Mouse (Mus musculus): ENCODE measurements around the gene Nfib. TPM values are rescaled to one million over a fixed set of nuclear protein-coding genes. Genes with fewer than 3 reads are reported as not detected.
A peak's percentile ranks its signal among the peaks of the same experiment; 100 is the strongest.

Nfib gene
- polyA plus RNA-seq, 1 experiment from 2014 or later = 86.0 TPM

DNA sequence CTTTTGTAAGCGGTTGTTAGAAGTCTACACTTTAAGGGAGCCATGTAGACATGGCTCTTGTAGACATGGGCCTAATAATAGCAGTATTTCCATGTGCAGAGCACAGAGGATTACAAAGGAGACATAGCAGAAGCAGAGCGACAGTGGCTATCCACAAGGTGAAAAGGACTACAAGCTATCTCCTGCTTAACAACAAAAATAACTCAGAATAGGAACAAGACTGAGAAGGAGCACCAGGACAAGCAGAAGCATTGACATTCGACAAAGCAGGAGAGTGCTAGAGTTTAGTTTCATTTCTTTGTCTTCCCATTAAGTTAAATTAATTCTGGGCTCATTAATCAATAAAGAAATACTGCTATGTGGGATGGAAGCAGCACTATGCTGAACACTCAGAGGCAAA, 372.1 kb downstream of the Nfib start:
- no peaks in the 10 kb centered on the region for H3K9me3 ChIP-seq (ENCODE audit: control insufficient read depth, low read length)
- no peak overlapping the region for H3K4me3 ChIP-seq (ENCODE audit: low read depth, low read length)
- H3K27me3 ChIP-seq (replicated peaks; ENCODE audit: control insufficient read depth, insufficient read depth, low read length) = no peaks in the 10 kb centered on the region
- H3K4me1 ChIP-seq (ENCODE audit: control insufficient read depth, insufficient read depth, low read length) = peaks cover 6% of the 10 kb centered on the region
- no peak overlapping the region for H3K4me2 ChIP-seq (ENCODE audit: low read depth, low read length)
- H3K36me3 ChIP-seq (ENCODE audit: control insufficient read depth, insufficient read depth, low read length) = peaks cover 17% of the 10 kb centered on the region
- no peak overlapping the region for H3K9ac ChIP-seq (ENCODE audit: low read depth, low read length)
- WGBS = 90% methylated on average over 3 of the region's 3 CpGs
- no peak for DNase-seq (ENCODE audit: low spot score)
- no peak overlapping the region; the same call in 1 of the 2 replicates for H3K27ac ChIP-seq (replicated peaks; ENCODE audit: low read depth, low read length)
- ATAC-seq (ENCODE audit: low read depth) = no peak

DNA sequence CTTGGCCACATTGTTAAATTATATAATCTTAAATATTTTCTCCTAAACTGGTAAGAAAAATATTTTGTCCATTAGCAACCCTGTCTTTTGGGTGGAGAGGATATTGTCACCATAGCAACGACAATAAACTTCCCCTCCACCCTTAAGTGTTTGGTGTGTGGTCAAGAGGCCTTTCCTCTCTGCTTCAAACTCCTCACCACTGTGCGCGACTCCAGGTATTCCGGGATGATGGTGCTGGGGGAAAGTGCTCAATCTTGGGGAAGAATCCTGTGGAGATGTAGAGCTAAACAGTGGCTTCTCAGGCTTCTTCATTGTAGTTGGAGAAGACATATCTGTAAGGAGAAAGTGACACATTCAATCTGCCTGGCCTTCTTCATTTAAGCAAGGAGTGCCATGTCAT, 375.5 kb downstream of the Nfib start:
- DNase-seq (ENCODE audit: low spot score) (no peak), ATAC-seq (ENCODE audit: low read depth) (no peak)
- Histone ChIP-seq H3K27ac (replicated peaks; ENCODE audit: low read depth, low read length) (no peak overlapping the region), H3K9ac (ENCODE audit: low read depth, low read length) (no peak overlapping the region), H3K4me1 (ENCODE audit: control insufficient read depth, insufficient read depth, low read length) (no peaks in the 10 kb centered on the region), H3K36me3 (ENCODE audit: control insufficient read depth, insufficient read depth, low read length) (peaks cover 34% of the 10 kb centered on the region), H3K9me3 (ENCODE audit: control insufficient read depth, low read length) (no peaks in the 10 kb centered on the region), H3K4me2 (ENCODE audit: low read depth, low read length) (no peak overlapping the region), H3K4me3 (ENCODE audit: low read depth, low read length) (no peak overlapping the region), H3K27me3 (replicated peaks; ENCODE audit: control insufficient read depth, insufficient read depth, low read length) (no peaks in the 10 kb centered on the region)
- 93% methylated on average over 4 of the region's 4 CpGs for WGBS

DNA sequence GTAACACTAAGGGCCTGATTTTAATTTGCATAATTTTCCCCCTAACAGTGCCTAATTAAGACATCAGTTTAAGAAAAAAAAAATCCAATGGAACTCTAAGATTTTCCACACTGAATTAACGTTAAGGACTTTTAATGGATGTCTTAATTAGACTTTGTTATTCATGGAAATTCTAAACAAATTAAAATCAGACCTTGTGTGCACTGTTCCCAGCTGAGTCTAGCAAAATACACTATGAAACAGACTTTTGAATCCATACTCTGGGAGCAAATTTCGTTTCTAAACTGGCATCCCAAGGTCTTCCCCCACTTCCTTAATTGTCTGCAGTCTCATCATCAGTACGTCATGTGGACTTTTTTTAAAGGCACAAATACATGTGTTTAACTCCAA, 379.4 kb downstream of the Nfib start:
- H3K4me1 ChIP-seq (ENCODE audit: control insufficient read depth, insufficient read depth, low read length) = no peaks in the 10 kb centered on the region
- no peaks in the 10 kb centered on the region for H3K27me3 ChIP-seq (replicated peaks; ENCODE audit: control insufficient read depth, insufficient read depth, low read length)
- no peak overlapping the region for H3K27ac ChIP-seq (replicated peaks; ENCODE audit: low read depth, low read length)
- H3K4me2 ChIP-seq (ENCODE audit: low read depth, low read length) = no peak overlapping the region
- H3K9ac ChIP-seq (ENCODE audit: low read depth, low read length) = no peak overlapping the region
- ATAC-seq (ENCODE audit: low read depth) (no peak), DNase-seq (ENCODE audit: low spot score) (no peak)
- H3K4me3 ChIP-seq (ENCODE audit: low read depth, low read length) = no peak overlapping the region
- no peaks in the 10 kb centered on the region for H3K9me3 ChIP-seq (ENCODE audit: control insufficient read depth, low read length)
- peaks cover 72% of the 10 kb centered on the region for H3K36me3 ChIP-seq (ENCODE audit: control insufficient read depth, insufficient read depth, low read length)
- 56% methylated on average over 3 of the region's 3 CpGs for WGBS

DNA sequence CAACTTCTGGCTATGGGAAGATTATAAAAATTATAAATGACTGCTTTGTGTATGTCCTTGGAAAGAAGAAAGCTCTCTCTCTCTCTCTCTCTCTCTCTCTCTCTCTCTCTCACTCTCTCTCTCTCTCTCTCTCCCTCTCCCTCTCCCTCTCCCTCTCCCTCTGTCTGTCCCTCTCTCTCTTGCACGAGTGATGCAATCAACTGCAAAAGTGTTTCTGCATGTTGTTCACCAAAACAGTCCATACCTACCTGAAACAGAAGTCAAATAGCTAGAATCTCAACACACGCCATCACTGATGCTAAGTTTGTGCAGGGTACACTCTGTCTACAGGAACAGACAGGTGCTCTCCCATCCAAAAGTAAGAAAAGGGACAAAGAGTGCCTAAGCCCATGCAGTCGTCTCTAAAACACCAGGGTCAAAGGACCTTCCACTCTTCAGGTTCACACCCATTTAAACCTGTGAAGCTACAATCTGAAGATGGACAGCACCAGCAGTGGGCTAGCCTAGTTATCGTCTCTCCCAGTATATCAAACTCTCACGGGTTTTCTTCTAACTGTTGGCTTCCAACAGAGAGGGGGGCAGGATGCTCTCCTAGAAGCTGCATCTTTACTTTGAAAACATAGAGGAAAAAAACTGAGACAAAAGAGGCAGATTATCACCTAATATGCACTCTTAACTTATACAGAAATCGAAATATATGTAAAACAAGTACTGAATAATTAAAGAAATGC, 380.0 kb downstream of the Nfib start:
- H3K4me1 ChIP-seq (ENCODE audit: control insufficient read depth, insufficient read depth, low read length) = no peaks in the 10 kb centered on the region
- H3K36me3 ChIP-seq (ENCODE audit: control insufficient read depth, insufficient read depth, low read length) = peaks cover 78% of the 10 kb centered on the region
- H3K27ac ChIP-seq (replicated peaks; ENCODE audit: low read depth, low read length) = peak overlapping the region; percentile 6; the same call in 1 of the 2 replicates
- DNase-seq (ENCODE audit: low spot score) (no peak), ATAC-seq (ENCODE audit: low read depth) (no peak)
- WGBS = 57% methylated on average over 6 of the region's 6 CpGs
- H3K9me3 ChIP-seq (ENCODE audit: control insufficient read depth, low read length) = no peaks in the 10 kb centered on the region
- no peak overlapping the region for H3K4me2 ChIP-seq (ENCODE audit: low read depth, low read length)
- no peaks in the 10 kb centered on the region for H3K27me3 ChIP-seq (replicated peaks; ENCODE audit: control insufficient read depth, insufficient read depth, low read length)
- H3K9ac ChIP-seq (ENCODE audit: low read depth, low read length) = no peak overlapping the region
- no peak overlapping the region for H3K4me3 ChIP-seq (ENCODE audit: low read depth, low read length)

DNA sequence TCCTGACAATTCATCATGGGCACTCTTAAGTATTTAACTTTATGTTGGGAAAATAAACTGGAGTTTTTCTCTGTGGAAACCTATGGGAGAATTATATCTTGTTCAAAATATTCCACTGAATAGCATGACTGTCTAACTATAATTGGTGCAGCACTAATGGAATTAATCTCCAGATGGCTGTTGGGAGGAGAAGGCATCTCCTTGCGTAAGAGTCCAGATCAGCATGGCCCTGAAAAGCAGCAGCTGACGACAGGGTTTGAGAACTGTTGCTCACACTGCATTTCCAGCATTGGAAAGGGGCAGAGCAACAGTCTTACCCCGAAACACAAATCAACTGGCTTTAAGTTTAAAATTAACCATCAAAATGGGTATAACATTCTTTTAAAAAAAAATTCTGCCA, 380.6 kb downstream of the Nfib start:
- Histone ChIP-seq H3K9ac (ENCODE audit: low read depth, low read length) (no peak overlapping the region), H3K4me3 (ENCODE audit: low read depth, low read length) (no peak overlapping the region), H3K36me3 (ENCODE audit: control insufficient read depth, insufficient read depth, low read length) (peaks cover 78% of the 10 kb centered on the region), H3K4me2 (ENCODE audit: low read depth, low read length) (no peak overlapping the region), H3K27ac (replicated peaks; ENCODE audit: low read depth, low read length) (no peak overlapping the region), H3K9me3 (ENCODE audit: control insufficient read depth, low read length) (no peaks in the 10 kb centered on the region), H3K27me3 (replicated peaks; ENCODE audit: control insufficient read depth, insufficient read depth, low read length) (no peaks in the 10 kb centered on the region), H3K4me1 (ENCODE audit: control insufficient read depth, insufficient read depth, low read length) (no peaks in the 10 kb centered on the region)
- ATAC-seq (ENCODE audit: low read depth) (no peak; the same call in 1 of the 2 replicates), DNase-seq (ENCODE audit: low spot score) (peak; percentile 45)
- 70% methylated on average over 3 of the region's 3 CpGs for WGBS

- Histone ChIP-seq H3K9ac (ENCODE audit: low read depth, low read length) (no peak overlapping the region), H3K27me3 (replicated peaks; ENCODE audit: control insufficient read depth, insufficient read depth, low read length) (no peaks in the 10 kb centered on the region), H3K4me1 (ENCODE audit: control insufficient read depth, insufficient read depth, low read length) (0 out of 2 replicates have a peak, but pooled peaks cover 4% of the 10 kb centered on the region), H3K4me3 (ENCODE audit: low read depth, low read length) (no peak overlapping the region), H3K4me2 (ENCODE audit: low read depth, low read length) (no peak overlapping the region), H3K9me3 (ENCODE audit: control insufficient read depth, low read length) (no peaks in the 10 kb centered on the region), H3K36me3 (ENCODE audit: control insufficient read depth, insufficient read depth, low read length) (peaks cover 77% of the 10 kb centered on the region), H3K27ac (replicated peaks; ENCODE audit: low read depth, low read length) (no peak overlapping the region)
- 65% methylated on average over 4 of the region's 4 CpGs for WGBS
- DNase-seq (ENCODE audit: low spot score) = no peak
- no peak for ATAC-seq (ENCODE audit: low read depth)
These were observed 384.5 kb downstream of the Nfib start for GRCm38 (mm10) chr4:82321008-82321407.

DNA sequence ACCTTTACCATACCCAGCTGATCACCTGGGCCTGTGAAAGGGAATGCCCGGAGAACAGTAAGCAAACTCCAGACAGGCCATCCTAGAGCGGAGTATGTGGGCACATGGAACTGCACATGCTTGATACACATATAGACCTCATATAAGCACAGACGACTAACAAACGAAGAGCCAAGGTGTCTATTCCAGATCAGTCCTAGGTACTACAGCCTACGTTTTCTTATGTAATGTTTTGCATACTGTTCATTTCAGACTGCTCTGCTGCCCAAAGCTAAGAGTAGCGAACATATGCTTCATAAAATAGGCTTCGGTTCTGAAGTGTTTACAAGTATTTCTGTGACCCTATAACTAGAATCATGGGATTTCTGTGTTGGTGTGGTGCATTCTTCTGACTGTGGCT, 386.2 kb downstream of the Nfib start:
- Histone ChIP-seq H3K9ac (ENCODE audit: low read depth, low read length) (no peak overlapping the region), H3K27ac (replicated peaks; ENCODE audit: low read depth, low read length) (no peak overlapping the region), H3K4me2 (ENCODE audit: low read depth, low read length) (no peak overlapping the region), H3K4me1 (ENCODE audit: control insufficient read depth, insufficient read depth, low read length) (0 out of 2 replicates have a peak, but pooled peaks cover 4% of the 10 kb centered on the region), H3K9me3 (ENCODE audit: control insufficient read depth, low read length) (no peaks in the 10 kb centered on the region), H3K36me3 (ENCODE audit: control insufficient read depth, insufficient read depth, low read length) (peaks cover 83% of the 10 kb centered on the region), H3K27me3 (replicated peaks; ENCODE audit: control insufficient read depth, insufficient read depth, low read length) (no peaks in the 10 kb centered on the region), H3K4me3 (ENCODE audit: low read depth, low read length) (no peak overlapping the region)
- no peak for DNase-seq (ENCODE audit: low spot score)
- 67% methylated on average over 7 of the region's 7 CpGs for WGBS
- no peak for ATAC-seq (ENCODE audit: low read depth)

DNA sequence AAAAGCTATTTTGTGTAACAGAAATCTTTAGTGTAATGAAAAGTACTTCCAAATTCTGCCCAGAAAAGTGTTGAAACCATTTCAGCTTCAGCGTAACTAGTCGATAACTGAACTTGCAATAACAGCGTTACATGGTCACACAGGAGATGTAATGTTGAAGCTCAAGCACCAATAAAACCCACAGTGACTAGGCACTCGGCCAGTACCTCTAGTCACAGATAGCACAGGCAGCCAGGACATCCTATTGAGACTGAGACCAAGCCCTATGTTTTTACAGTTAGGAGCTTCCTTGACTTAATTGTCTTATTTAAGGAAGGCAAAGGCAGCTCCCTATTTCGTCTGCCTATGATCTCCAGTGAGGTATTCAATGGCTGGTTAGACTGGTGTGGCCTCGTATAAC, 389.4 kb downstream of the Nfib start:
- H3K4me2 ChIP-seq (ENCODE audit: low read depth, low read length) = no peak overlapping the region
- no peak for DNase-seq (ENCODE audit: low spot score)
- no peak overlapping the region for H3K9ac ChIP-seq (ENCODE audit: low read depth, low read length)
- H3K4me1 ChIP-seq (ENCODE audit: control insufficient read depth, insufficient read depth, low read length) = peaks cover 14% of the 10 kb centered on the region
- H3K27ac ChIP-seq (replicated peaks; ENCODE audit: low read depth, low read length) = no peak overlapping the region
- H3K27me3 ChIP-seq (replicated peaks; ENCODE audit: control insufficient read depth, insufficient read depth, low read length) = no peaks in the 10 kb centered on the region
- 78% methylated on average over 6 of the region's 6 CpGs for WGBS
- peaks cover 60% of the 10 kb centered on the region for H3K36me3 ChIP-seq (ENCODE audit: control insufficient read depth, insufficient read depth, low read length)
- no peaks in the 10 kb centered on the region for H3K9me3 ChIP-seq (ENCODE audit: control insufficient read depth, low read length)
- ATAC-seq (ENCODE audit: low read depth) = no peak
- no peak overlapping the region for H3K4me3 ChIP-seq (ENCODE audit: low read depth, low read length)

DNA sequence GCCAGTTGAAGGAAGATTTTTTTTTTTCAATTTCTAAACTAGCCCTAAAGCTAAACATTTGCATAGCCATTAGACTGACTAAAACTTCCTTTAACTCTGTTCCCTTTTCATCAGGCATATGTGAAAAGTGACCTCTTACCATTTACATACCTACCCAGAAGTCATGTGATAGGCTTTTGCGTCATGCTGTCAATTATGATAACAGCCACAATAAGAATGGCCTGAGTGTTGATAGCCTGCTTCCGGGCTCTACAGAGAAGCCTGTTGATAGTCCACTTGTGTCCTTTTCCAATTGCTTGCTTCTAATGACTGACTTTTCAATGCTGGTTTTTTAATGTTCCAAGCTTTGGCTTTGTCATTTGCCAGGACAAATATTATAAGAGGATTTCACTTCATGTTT, 389.8 kb downstream of the Nfib start:
- Histone ChIP-seq H3K27me3 (replicated peaks; ENCODE audit: control insufficient read depth, insufficient read depth, low read length) (no peaks in the 10 kb centered on the region), H3K4me2 (ENCODE audit: low read depth, low read length) (no peak overlapping the region), H3K27ac (replicated peaks; ENCODE audit: low read depth, low read length) (no peak overlapping the region), H3K4me1 (ENCODE audit: control insufficient read depth, insufficient read depth, low read length) (peaks cover 19% of the 10 kb centered on the region), H3K9ac (ENCODE audit: low read depth, low read length) (no peak overlapping the region), H3K36me3 (ENCODE audit: control insufficient read depth, insufficient read depth, low read length) (peaks cover 56% of the 10 kb centered on the region), H3K9me3 (ENCODE audit: control insufficient read depth, low read length) (no peaks in the 10 kb centered on the region), H3K4me3 (ENCODE audit: low read depth, low read length) (no peak overlapping the region)
- 67% methylated on average over 2 of the region's 2 CpGs for WGBS
- ATAC-seq (ENCODE audit: low read depth) (no peak), DNase-seq (ENCODE audit: low spot score) (no peak)

Measured in embryonic facial prominence, embryonic 14.5 days (tissue).